Mouse (Mus musculus) limb, embryonic 15.5 days (tissue): ENCODE data around the gene Rpl23a. TPM values are rescaled to one million over a fixed set of nuclear protein-coding genes. Genes with fewer than 3 reads are reported as not detected.
A peak's percentile ranks its signal among the peaks of the same experiment; 100 is the strongest.

Experiments
- ATAC-seq: fragments of 200-750 bp; cut with Nextera tagmentation; 2 replicates; pipeline ENCODE4 v1.8.0; 2017; ENCODE audit warnings: low read depth, moderate TSS enrichment; ENCODE audit not compliant: insufficient number of reproducible peaks, low FRiP score, low TSS enrichment
- H3K27ac ChIP-seq: fragments of 300-500 bp; sonication (generic); 2 replicates; pipeline ENCODE4 v1.5.1; 2015; ENCODE audit warnings: moderate library complexity, mild to moderate bottlenecking, inconsistent platforms
- H3K27me3 ChIP-seq: fragments of 300-500 bp; sonication (generic); 2 replicates; pipeline ENCODE4 v1.6.1; 2015; ENCODE audit warnings: inconsistent platforms
- H3K36me3 ChIP-seq: fragments of 300-500 bp; sonication (generic); 2 replicates; pipeline ENCODE4 v1.6.1; 2015; ENCODE audit warnings: inconsistent platforms
- H3K4me1 ChIP-seq: fragments of 300-500 bp; sonication (generic); 2 replicates; pipeline ENCODE4 v1.6.1; 2015; ENCODE audit warnings: inconsistent platforms
- H3K4me2 ChIP-seq: fragments of 300-500 bp; sonication (generic); 2 replicates; pipeline ENCODE4 v1.6.1; 2015; ENCODE audit warnings: mild to moderate bottlenecking, inconsistent platforms
- H3K4me3 ChIP-seq: fragments of 300-500 bp; sonication (generic); 2 replicates; pipeline ENCODE4 v1.5.1; 2015; ENCODE audit warnings: mild to moderate bottlenecking, inconsistent platforms
- H3K9ac ChIP-seq: fragments of 300-500 bp; sonication (generic); 2 replicates; pipeline ENCODE4 v1.6.1; 2015; ENCODE audit warnings: inconsistent platforms
- H3K9me3 ChIP-seq: fragments of 300-500 bp; sonication (generic); 2 replicates; pipeline ENCODE4 v1.6.1; 2016; ENCODE audit warnings: inconsistent platforms
- WGBS: fragments of 180-500 bp; shearing (Covaris S2); methylation state at CpG from one replicate; pipeline ENCODE4 v1.1.7; 2015; 5-methylcytosine and 5-hydroxymethylcytosine counted together
- polyA plus RNA-seq: library from polyadenylated mRNA; unstranded; fragments of >200 nt; fragmentation: Nextera tagmentation; extraction: Ambion mirVana; gene quantifications from 2 replicates; pipeline ENCODE4 v1.2.1, GENCODE M21; 2015

The Rpl23a gene
- polyA plus RNA-seq, 1 experiment from 2014 or later: 1,454 TPM

DNA sequence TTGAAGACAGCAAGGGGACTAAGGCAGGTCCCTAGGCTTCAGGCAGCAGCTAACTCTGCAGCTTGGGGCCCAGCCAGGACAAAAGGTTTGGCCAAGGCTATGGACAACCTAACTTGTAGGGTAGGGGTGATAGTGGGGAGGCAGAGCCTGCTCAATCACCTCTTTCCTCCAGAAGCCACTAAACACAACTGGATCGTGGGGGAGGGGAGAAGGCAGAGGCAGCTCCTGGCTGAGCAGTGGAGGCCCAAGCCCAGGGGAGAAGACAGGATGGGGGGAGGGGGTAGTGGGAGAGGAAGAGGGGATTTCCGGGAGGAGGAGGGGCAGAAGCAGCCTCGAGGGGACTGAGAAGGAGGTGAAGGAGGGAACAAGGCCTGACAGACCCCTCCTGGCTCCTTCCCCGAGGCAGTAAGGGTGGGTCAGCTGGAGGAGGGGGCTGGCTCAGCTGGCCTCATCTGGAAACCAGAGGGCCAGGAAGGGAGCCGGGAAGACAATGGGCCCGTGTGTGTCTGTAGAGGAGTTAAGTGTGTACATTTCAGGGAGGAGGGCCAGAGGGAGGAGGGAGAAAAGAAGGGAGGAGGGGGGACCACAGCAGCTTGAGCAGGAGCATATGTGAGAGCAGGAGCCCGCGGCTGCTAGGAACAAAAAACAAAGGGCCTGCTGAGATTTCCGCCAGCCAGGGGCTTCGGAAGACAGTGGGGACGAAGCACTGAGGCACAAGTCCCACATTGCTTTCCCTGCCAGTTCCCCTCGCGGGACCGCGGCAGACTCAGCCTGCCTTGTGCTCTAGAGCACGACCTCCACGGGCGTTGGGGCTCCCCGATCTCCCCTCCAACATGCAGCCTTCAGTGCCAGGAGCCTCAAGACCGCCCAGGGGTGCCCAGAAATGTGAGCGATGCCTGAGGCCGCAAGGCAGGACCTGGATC lies 19.4 kb downstream of the Rpl23a start:
- peak; percentile 52 for ATAC-seq
- 0% methylated on average over 22 of the region's 22 CpGs for WGBS
- peak overlapping the region; percentile 98 for H3K27ac ChIP-seq
- no peaks in the 10 kb centered on the region for H3K9me3 ChIP-seq
- H3K27me3 ChIP-seq: no peaks in the 10 kb centered on the region
- H3K4me3 ChIP-seq: peak overlapping the region; percentile 86
- H3K4me1 ChIP-seq: peaks cover 65% of the 10 kb centered on the region
- H3K36me3 ChIP-seq: peaks cover 31% of the 10 kb centered on the region
- H3K4me2 ChIP-seq: peak overlapping the region; percentile 90
- H3K9ac ChIP-seq: peak overlapping the region; percentile 93

DNA sequence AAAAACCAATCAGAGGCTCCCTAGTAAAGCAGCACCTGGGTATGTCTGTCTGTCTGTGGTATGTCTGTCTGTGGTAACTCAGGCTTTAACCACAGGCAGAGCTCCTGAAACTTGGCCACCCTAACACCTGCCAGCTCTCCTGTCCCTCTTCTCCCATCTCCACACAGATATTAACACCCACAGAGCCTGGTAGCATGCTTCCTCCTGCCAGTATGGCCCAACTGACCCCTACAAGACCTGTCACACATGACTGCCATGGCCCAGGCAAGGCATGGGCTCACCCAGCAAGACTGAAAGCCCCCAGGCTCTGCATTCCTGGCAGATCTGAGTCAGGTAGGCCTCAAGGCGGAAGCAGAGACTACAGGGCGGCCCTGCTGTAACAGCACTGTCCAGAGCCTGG lies 20.3 kb downstream of the Rpl23a start:
- Histone ChIP-seq H3K9me3 (no peaks in the 10 kb centered on the region), H3K4me3 (peak overlapping the region; percentile 86), H3K27ac (peak overlapping the region; percentile 98), H3K36me3 (peaks cover 40% of the 10 kb centered on the region), H3K9ac (peak overlapping the region; percentile 14; the same call in 1 of the 2 replicates), H3K4me1 (peaks cover 64% of the 10 kb centered on the region), H3K27me3 (no peaks in the 10 kb centered on the region), H3K4me2 (peak overlapping the region; percentile 90)
- WGBS: 31% methylated on average over 2 of the region's 2 CpGs
- ATAC-seq: no peak

DNA sequence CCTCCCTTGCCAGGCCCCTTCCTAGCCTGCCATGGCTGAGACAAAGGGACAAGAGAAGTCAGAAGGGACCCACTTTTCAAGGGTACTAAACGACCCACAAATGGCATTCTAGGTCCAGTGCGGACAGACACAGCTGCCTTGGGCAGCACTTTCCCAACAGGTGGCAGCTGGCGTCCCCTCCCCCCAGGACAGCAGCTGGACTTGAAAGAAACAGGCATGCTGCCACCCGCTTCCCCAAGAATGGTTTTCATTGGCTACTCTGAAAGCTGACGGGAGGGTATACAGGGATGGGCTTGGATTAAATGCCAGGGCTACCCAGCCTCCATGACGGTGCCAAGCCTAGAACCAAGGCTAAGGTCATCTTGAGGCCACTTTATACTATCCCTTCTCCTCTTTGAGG lies 20.9 kb downstream of the Rpl23a start:
- H3K27ac ChIP-seq: peak overlapping the region; percentile 98
- H3K4me2 ChIP-seq: peak overlapping the region; percentile 90
- H3K4me1 ChIP-seq: peaks cover 67% of the 10 kb centered on the region
- 25% methylated on average over 6 of the region's 6 CpGs for WGBS
- H3K9me3 ChIP-seq: no peaks in the 10 kb centered on the region
- H3K36me3 ChIP-seq: peaks cover 46% of the 10 kb centered on the region
- no peaks in the 10 kb centered on the region for H3K27me3 ChIP-seq
- peak overlapping the region; percentile 86 for H3K4me3 ChIP-seq
- ATAC-seq: no peak
- no peak overlapping the region for H3K9ac ChIP-seq

DNA sequence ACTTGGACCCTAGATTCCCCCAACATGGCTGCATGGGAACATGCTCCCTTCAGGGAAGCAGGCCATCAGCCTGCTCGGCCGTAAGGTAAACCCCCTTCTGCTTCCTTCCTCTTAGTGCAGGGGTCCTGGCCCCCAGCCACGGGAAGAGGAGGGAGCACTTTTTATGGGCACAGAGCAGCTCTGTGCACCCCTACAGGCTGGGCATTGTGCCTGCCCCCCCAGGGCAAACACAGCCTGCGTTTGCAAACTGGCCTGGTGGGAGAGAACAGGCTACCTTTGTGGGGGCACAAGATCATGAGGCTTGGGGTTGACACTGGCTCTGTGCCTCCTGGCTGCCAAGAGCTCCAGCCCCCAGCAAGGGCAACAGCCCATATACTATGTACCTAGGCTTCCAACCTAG lies 21.4 kb downstream of the Rpl23a start:
- ATAC-seq: peak; percentile 0; the same call in 1 of the 2 replicates
- peaks cover 66% of the 10 kb centered on the region for H3K4me1 ChIP-seq
- H3K4me3 ChIP-seq: peak overlapping the region; percentile 86
- no peaks in the 10 kb centered on the region for H3K27me3 ChIP-seq
- H3K9me3 ChIP-seq: no peaks in the 10 kb centered on the region
- H3K36me3 ChIP-seq: peaks cover 49% of the 10 kb centered on the region
- H3K27ac ChIP-seq: peak overlapping the region; percentile 98
- WGBS: 27% methylated on average over 4 of the region's 4 CpGs
- H3K4me2 ChIP-seq: peak overlapping the region; percentile 90
- H3K9ac ChIP-seq: no peak overlapping the region

DNA sequence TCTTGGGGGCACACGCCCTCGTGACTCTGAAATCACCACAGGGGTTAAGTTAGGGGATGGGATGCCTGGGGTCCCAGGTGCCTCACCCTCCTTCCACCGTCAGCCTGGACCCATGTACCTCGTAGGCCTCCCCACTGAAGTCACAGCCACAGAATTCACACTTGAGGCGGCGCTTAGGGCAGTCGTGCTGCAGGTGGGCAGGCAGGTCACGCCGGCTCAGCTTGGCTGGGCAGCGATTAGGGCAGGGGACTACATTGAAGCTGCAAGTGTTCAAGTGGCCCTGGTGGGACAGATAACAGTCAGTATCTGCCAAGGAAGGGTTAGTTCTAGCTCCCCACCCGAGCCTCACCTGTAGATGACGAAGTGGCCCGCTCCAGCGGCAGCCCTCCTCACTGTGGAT lies 22.2 kb downstream of the Rpl23a start:
- WGBS: 87% methylated on average over 14 of the region's 14 CpGs
- H3K27ac ChIP-seq: 0 out of 2 replicates have a peak overlapping the region, but pooled peaks have one; percentile 35

DNA sequence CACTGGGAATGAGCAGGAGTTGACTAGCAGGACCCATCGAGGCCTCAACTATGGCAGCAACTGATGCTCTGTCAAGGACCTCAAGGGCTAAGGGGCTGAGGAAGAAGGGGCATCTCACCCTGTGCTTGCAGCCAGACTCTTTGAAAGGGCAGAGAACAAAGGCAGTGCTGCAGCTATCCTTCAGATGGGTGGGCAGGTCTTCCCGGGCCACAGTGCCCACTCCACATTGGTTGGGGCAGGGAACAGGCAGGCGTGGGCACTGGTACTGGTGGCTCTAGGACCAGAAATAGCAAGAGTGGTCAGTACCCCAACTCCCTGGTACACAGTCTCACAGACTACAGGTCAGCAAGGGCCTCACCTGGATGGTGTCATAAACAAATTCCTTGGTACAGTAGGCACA lies 22.7 kb downstream of the Rpl23a start:
- Histone ChIP-seq H3K4me2 (no peak overlapping the region), H3K27ac (0 out of 2 replicates have a peak overlapping the region, but pooled peaks have one; percentile 35), H3K9ac (no peak overlapping the region), H3K27me3 (no peaks in the 10 kb centered on the region), H3K36me3 (peaks cover 59% of the 10 kb centered on the region), H3K9me3 (no peaks in the 10 kb centered on the region), H3K4me3 (no peak overlapping the region), H3K4me1 (peaks cover 54% of the 10 kb centered on the region)
- ATAC-seq: no peak
- 88% methylated on average over 3 of the region's 3 CpGs for WGBS

More for the DNA sequence above, 22.2 kb downstream of the Rpl23a start:
- no peak overlapping the region for H3K9ac ChIP-seq
- ATAC-seq: no peak
- 0 out of 2 replicates have a peak overlapping the region, but pooled peaks have one; percentile 0 for H3K4me2 ChIP-seq
- H3K4me1 ChIP-seq: peaks cover 58% of the 10 kb centered on the region
- H3K9me3 ChIP-seq: no peaks in the 10 kb centered on the region
- H3K36me3 ChIP-seq: peaks cover 57% of the 10 kb centered on the region
- no peaks in the 10 kb centered on the region for H3K27me3 ChIP-seq
- H3K4me3 ChIP-seq: no peak overlapping the region

DNA sequence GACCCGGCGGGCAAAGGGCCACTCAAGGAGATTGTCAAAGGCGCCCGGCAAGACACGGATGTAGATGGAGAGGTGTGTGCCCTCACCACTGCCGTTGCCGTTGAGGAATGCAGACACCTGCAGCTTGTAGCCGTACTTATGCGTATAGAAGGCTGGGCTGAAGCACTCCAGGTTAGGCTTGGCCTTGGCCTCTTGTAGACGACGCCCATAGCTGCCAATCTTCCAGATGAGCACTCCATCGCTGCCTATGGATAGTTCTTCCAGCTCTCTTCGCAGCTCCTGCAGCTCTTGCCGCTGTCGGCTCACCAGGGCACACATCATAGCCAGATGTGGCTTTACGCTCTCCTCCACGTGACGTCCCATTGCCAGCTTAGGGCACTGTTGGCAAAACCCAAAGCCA lies 23.2 kb downstream of the Rpl23a start:
- Histone ChIP-seq H3K4me2 (no peak overlapping the region), H3K27ac (0 out of 2 replicates have a peak overlapping the region, but pooled peaks have one; percentile 11), H3K9me3 (no peaks in the 10 kb centered on the region), H3K4me3 (no peak overlapping the region), H3K27me3 (no peaks in the 10 kb centered on the region), H3K36me3 (peaks cover 61% of the 10 kb centered on the region), H3K9ac (no peak overlapping the region), H3K4me1 (peaks cover 52% of the 10 kb centered on the region)
- WGBS: 86% methylated on average over 18 of the region's 18 CpGs
- ATAC-seq: no peak

DNA sequence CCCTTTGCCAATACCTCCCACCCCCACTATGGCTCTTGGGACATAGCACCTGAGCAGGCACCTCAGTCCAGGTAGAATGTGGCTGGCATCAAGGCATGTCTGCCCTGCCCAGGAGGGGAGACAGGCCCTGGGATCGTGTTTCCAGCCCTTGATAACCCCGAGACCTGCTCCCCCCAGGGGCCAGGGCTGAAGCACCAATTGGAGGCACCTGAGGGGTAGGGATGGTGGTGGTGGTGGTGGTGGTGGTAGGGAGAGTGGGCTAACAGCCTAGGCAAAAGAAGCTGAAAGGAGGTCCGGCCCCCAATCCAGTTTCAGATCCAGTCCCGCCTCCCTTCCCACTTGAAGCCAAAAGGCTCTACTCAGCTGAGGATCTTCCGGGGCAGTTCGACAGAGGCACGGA lies 23.8 kb downstream of the Rpl23a start:
- ATAC-seq: no peak
- Histone ChIP-seq H3K9me3 (no peaks in the 10 kb centered on the region), H3K27ac (no peak overlapping the region), H3K9ac (no peak overlapping the region), H3K4me3 (no peak overlapping the region), H3K36me3 (peaks cover 68% of the 10 kb centered on the region), H3K4me1 (peaks cover 55% of the 10 kb centered on the region), H3K4me2 (no peak overlapping the region), H3K27me3 (no peaks in the 10 kb centered on the region)
- WGBS: 76% methylated on average over 7 of the region's 7 CpGs

DNA sequence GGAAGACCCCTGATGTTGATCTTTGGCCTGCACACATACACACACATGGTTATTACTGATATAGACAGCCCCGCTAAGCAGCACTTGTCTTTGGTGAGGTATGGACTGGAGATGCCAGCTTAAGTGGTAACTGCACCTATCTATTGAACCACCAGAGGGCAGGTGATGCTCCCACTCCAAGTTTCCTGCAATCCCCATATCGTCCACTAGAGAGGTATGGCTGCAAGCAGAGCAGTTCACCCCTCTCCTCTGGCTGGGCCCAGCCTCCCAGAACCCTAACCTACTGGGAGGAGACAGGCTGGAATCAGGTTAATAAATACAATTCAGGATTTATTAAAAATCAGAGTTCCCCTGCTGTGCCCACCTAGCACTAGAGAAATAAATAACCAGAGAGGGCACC lies 24.3 kb downstream of the Rpl23a start:
- Histone ChIP-seq H3K36me3 (peaks cover 72% of the 10 kb centered on the region), H3K4me3 (no peak overlapping the region), H3K4me2 (no peak overlapping the region), H3K27me3 (no peaks in the 10 kb centered on the region), H3K27ac (no peak overlapping the region), H3K9me3 (no peaks in the 10 kb centered on the region), H3K4me1 (peaks cover 57% of the 10 kb centered on the region), H3K9ac (no peak overlapping the region)
- 28% methylated on average over 2 of the region's 2 CpGs for WGBS
- no peak for ATAC-seq

DNA sequence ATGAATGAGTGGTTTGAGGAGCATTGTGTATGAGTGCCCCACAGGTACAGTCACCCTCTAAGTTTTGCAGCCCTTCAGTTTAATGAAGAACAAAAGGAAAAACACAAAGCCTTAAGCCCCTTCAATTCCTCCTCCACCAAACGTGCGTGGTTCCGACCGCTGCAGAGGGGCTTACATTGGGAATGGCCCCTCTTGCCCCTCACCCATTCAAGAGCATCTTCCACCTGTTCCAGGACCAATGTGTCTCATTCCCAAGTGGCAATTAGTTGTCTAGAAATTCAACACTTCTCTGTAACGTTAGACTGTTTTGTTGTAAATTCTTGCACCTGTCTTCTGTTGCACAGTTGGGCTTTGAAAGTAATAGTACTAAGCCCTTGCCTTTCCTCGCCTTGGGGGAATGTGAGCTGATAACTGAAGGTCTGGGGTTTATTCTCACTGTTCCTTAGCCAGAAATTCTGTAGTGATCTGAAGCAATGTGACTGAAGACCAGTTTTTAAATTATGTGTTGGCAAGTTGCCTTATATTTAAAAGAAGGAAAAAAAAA lies 27.2 kb downstream of the Rpl23a start:
- Histone ChIP-seq H3K4me2 (no peak overlapping the region), H3K27ac (peak overlapping the region; percentile 40; the same call in 1 of the 2 replicates), H3K27me3 (no peaks in the 10 kb centered on the region), H3K9ac (no peak overlapping the region), H3K9me3 (no peaks in the 10 kb centered on the region), H3K4me1 (peaks cover 45% of the 10 kb centered on the region), H3K4me3 (no peak overlapping the region), H3K36me3 (peaks cover 76% of the 10 kb centered on the region)
- no peak for ATAC-seq
- WGBS: 55% methylated on average over 6 of the region's 6 CpGs

DNA sequence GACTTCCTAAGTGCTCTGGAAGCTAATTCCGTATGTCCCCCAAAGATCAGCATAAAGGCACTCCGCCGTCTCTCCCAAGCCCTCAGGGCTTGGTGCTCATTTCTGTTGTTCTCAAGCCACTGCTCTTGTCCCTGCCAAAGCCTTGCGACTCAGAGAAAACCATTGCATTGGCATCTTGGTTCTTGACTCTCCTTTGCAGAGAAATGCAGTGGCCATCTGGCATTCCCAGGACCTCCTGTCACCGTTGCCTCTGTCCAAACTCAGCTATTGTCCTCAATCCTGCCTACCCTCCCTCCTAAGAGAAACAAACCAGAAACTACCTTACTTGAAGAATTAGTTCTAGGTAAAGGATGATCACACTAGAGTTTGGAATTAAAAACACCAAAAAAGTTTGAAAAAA lies 27.7 kb downstream of the Rpl23a start:
- Histone ChIP-seq H3K9me3 (no peaks in the 10 kb centered on the region), H3K4me3 (no peak overlapping the region), H3K4me2 (no peak overlapping the region), H3K27ac (no peak overlapping the region), H3K36me3 (peaks cover 76% of the 10 kb centered on the region), H3K9ac (no peak overlapping the region), H3K27me3 (no peaks in the 10 kb centered on the region), H3K4me1 (peaks cover 40% of the 10 kb centered on the region)
- WGBS: 74% methylated on average over 5 of the region's 5 CpGs
- no peak for ATAC-seq

DNA sequence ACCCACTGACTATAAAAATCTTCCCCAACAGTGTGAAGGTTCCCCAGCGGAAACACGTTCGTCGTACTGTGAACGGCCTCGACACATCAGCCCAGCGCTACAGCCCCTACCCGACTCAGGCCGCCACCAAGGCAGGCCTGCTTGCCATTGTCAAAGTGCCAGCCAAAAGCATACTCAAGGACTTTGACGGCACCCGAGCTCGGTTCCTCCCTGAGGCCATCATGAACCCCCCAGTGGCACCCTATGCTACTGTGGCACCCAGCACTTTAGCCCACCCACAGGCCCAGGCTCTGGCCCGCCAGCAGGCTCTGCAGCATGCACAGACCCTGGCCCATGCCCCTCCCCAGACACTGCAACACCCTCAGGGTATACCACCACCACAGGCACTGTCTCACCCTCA lies 29.6 kb downstream of the Rpl23a start:
- Histone ChIP-seq H3K4me2 (no peak overlapping the region), H3K4me1 (peaks cover 24% of the 10 kb centered on the region), H3K27ac (peak overlapping the region; percentile 51; the same call in 1 of the 2 replicates), H3K4me3 (no peak overlapping the region), H3K27me3 (no peaks in the 10 kb centered on the region), H3K36me3 (peaks cover 75% of the 10 kb centered on the region), H3K9me3 (no peaks in the 10 kb centered on the region), H3K9ac (no peak overlapping the region)
- WGBS: 80% methylated on average over 13 of the region's 13 CpGs
- ATAC-seq: peak; percentile 30; the same call in 1 of the 2 replicates
